Mouse (Mus musculus) limb, embryonic 14.5 days (tissue): Measurements from ENCODE around the gene Kif19a. TPM values are rescaled to one million over a fixed set of nuclear protein-coding genes. Genes with fewer than 3 reads are reported as not detected.

Experiments used
- ATAC-seq: fragments of 200-750 bp; cut with Nextera tagmentation; 2 replicates; pipeline ENCODE4 v1.8.0; 2017; ENCODE audit warnings: low read depth, moderate number of reproducible peaks, moderate TSS enrichment; ENCODE audit not compliant: low FRiP score
- DNase-seq: peaks from one replicate; pipeline ENCODE4 v3.0.0-alpha.2; 2015; ENCODE audit warnings: low spot score
- H3K27ac ChIP-seq: fragments of 300-500 bp; sonication (generic); replicated peaks from 2 replicates; pipeline ENCODE4 v1.5.1; 2014; ENCODE audit warnings: low read depth, mild to moderate bottlenecking, low read length, moderate library complexity, mixed read lengths
- H3K27me3 ChIP-seq: fragments of 300-500 bp; sonication (generic); 2 replicates; pipeline ENCODE4 v1.6.1; 2014; ENCODE audit warnings: low read length, mixed read lengths; ENCODE audit not compliant: control insufficient read depth, insufficient read depth
- H3K36me3 ChIP-seq: fragments of 300-500 bp; sonication (generic); 2 replicates; pipeline ENCODE4 v1.6.1; 2014; ENCODE audit warnings: mild to moderate bottlenecking, low read length, moderate library complexity, mixed read lengths; ENCODE audit not compliant: control insufficient read depth, insufficient read depth
- H3K4me1 ChIP-seq: fragments of 300-500 bp; sonication (generic); 2 replicates; pipeline ENCODE4 v1.6.1; 2014; ENCODE audit warnings: antibody characterized with exemption, low read length, mixed read lengths; ENCODE audit not compliant: control insufficient read depth, insufficient read depth
- H3K4me2 ChIP-seq: fragments of 300-500 bp; sonication (generic); replicated peaks from 2 replicates; pipeline ENCODE4 v1.6.1; 2014; ENCODE audit warnings: low read depth, mild to moderate bottlenecking, low read length, moderate library complexity; ENCODE audit not compliant: severe bottlenecking
- H3K4me3 ChIP-seq: fragments of 300-500 bp; sonication (generic); replicated peaks from 2 replicates; pipeline ENCODE4 v1.5.1; 2014; ENCODE audit warnings: low read length
- H3K9ac ChIP-seq: fragments of 300-500 bp; sonication (generic); 2 replicates; pipeline ENCODE4 v1.6.1; 2014; ENCODE audit warnings: mild to moderate bottlenecking, low read depth, low read length, moderate library complexity; ENCODE audit not compliant: severe bottlenecking
- H3K9me3 ChIP-seq: fragments of 300-500 bp; sonication (generic); 2 replicates; pipeline ENCODE4 v1.6.1; 2016; ENCODE audit warnings: low read length; ENCODE audit not compliant: control insufficient read depth
- POLR2A ChIP-seq: fragments of 200-500 bp; IDR thresholded peaks from 2 replicates; pipeline ENCODE4 v1.8.0; 2012; ENCODE audit warnings: inconsistent platforms, mild to moderate bottlenecking, moderate library complexity, borderline replicate concordance; ENCODE audit not compliant: insufficient read depth, insufficient read length; ENCODE audit errors: extremely low read depth
- WGBS: fragments of 180-500 bp; shearing (Covaris S2); extraction: QIAGEN DNeasy Blood & Tissue Kit; methylation state at CpG from one replicate; pipeline ENCODE4 v1.1.7; 2014; 5-methylcytosine and 5-hydroxymethylcytosine counted together
- polyA plus RNA-seq, 2 experiments: library from polyadenylated mRNA; depleted of rRNA in 1 of 2; stranded (reverse) in 1 of 2; unstranded in 1 of 2; fragments of >200 nt; fragmentation: Nextera tagmentation in 1 of 2; extraction: Ambion mirVana in 1 of 2; gene quantifications; 2 replicates each; pipeline versions ENCODE4 v1.2.1 to v1.2.3; 2012 to 2014

Kif19a gene
- 0.93 and 1.1 TPM in 2 replicates for polyA plus RNA-seq (2012; rRNA removed)
- polyA plus RNA-seq (2014; fragmentation: Nextera tagmentation; extraction: Ambion mirVana) = 0.17 and 0.39 TPM in 2 replicates

GRCm38 (mm10) chr11:114764820-114765818 is at the start of gene Kif19a:
TSS of gene Kif19a (plus strand) at chr11:114765388.
- H3K27me3 ChIP-seq = peaks cover 13% of the 10 kb centered on the region; the same call in 1 of the 2 replicates
- H3K4me3 ChIP-seq = peak within 1 kb of the TSS; percentile 45
- H3K4me2 ChIP-seq = peak within 1 kb of the TSS; percentile 87
- DNase-seq (peak; percentile 51), ATAC-seq (peak; percentile 60; the same call in 1 of the 2 replicates)
- H3K9ac ChIP-seq = 0 out of 2 replicates have a peak within 1 kb of the TSS, but pooled peaks have one; percentile 2
- 3% methylated on average over 39 of the region's 51 CpGs for WGBS
- no peak within 1 kb of the TSS for H3K27ac ChIP-seq
- no peak for TF ChIP-seq POLR2A
- no peaks in the 10 kb centered on the region for H3K4me1 ChIP-seq
- H3K9me3 ChIP-seq = no peaks in the 10 kb centered on the region
- no peaks in the 10 kb centered on the region for H3K36me3 ChIP-seq

- Histone ChIP-seq H3K4me1 (no peaks in the 10 kb centered on the region), H3K27ac (no peak overlapping the region), H3K4me3 (no peak overlapping the region), H3K9ac (no peak overlapping the region), H3K27me3 (no peaks in the 10 kb centered on the region), H3K4me2 (no peak overlapping the region), H3K36me3 (peaks cover 10% of the 10 kb centered on the region; the same call in 1 of the 2 replicates), H3K9me3 (no peaks in the 10 kb centered on the region)
- ATAC-seq (no peak), DNase-seq (no peak)
- no peak for TF ChIP-seq POLR2A
- WGBS = 73% methylated on average over 7 of the region's 7 CpGs
These were observed 49.7 kb upstream of the Kif19a start for GRCm38 (mm10) chr11:114715531-114715930.

- ATAC-seq = no peak
- H3K27ac ChIP-seq = no peak overlapping the region
- H3K9me3 ChIP-seq = no peaks in the 10 kb centered on the region
- DNase-seq = no peak
- H3K4me1 ChIP-seq = peaks cover 9% of the 10 kb centered on the region
- no peak for TF ChIP-seq POLR2A
- no peak overlapping the region for H3K9ac ChIP-seq
- H3K4me3 ChIP-seq = no peak overlapping the region
- H3K4me2 ChIP-seq = no peak overlapping the region
- H3K36me3 ChIP-seq = no peaks in the 10 kb centered on the region
- H3K27me3 ChIP-seq = no peaks in the 10 kb centered on the region
- 89% methylated on average over 10 of the region's 10 CpGs for WGBS
These were observed 44.7 kb upstream of the Kif19a start for GRCm38 (mm10) chr11:114720535-114720934.

GRCm38 (mm10) chr11:114722438-114722837 is 42.8 kb upstream of the Kif19a start:
- WGBS = 83% methylated on average over 8 of the region's 8 CpGs
- no peak for ATAC-seq

GRCm38 (mm10) chr11:114723030-114723429 is 42.2 kb upstream of the Kif19a start:
- DNase-seq (no peak), ATAC-seq (no peak)
- Histone ChIP-seq H3K4me1 (peaks cover 19% of the 10 kb centered on the region), H3K4me2 (no peak overlapping the region), H3K9me3 (no peaks in the 10 kb centered on the region), H3K27ac (no peak overlapping the region), H3K27me3 (no peaks in the 10 kb centered on the region), H3K9ac (no peak overlapping the region), H3K36me3 (no peaks in the 10 kb centered on the region), H3K4me3 (no peak overlapping the region)
- no peak for TF ChIP-seq POLR2A
- 59% methylated on average over 13 of the region's 13 CpGs for WGBS

More at GRCm38 (mm10) chr11:114722438-114722837, 42.8 kb upstream of the Kif19a start:
- H3K27me3 ChIP-seq = no peaks in the 10 kb centered on the region
- no peak overlapping the region for H3K4me2 ChIP-seq
- H3K4me1 ChIP-seq = peaks cover 15% of the 10 kb centered on the region
- no peak overlapping the region for H3K4me3 ChIP-seq
- no peaks in the 10 kb centered on the region for H3K9me3 ChIP-seq
- no peak overlapping the region for H3K9ac ChIP-seq
- DNase-seq = no peak
- no peak overlapping the region for H3K27ac ChIP-seq
- TF ChIP-seq POLR2A = no peak
- no peaks in the 10 kb centered on the region for H3K36me3 ChIP-seq
